Mouse (Mus musculus): ENCODE results near the gene Mxi1. TPM values are rescaled to one million over a fixed set of nuclear protein-coding genes. Genes with fewer than 3 reads are reported as not detected.

Gene Mxi1
- polyA plus RNA-seq, 1 experiment = 14.0 TPM

GRCm38 (mm10) chr19:53275204-53275603 lies 35.1 kb upstream of the Mxi1 start:
- TF ChIP-seq TAL1 (IDR thresholded peaks at IDR 0.05; ENCODE audit: low read length) = no peak
- TF ChIP-seq GATA1 (IDR thresholded peaks at IDR 0.05; ENCODE audit: low read length) = no peak
- peaks cover 39% of the 10 kb centered on the region for H3K27me3 ChIP-seq (ENCODE audit: control insufficient read depth)

GRCm38 (mm10) chr19:53276902-53277707 lies 33.2 kb upstream of the Mxi1 start:
- H3K4me3 ChIP-seq (replicated peaks) = no peak overlapping the region
- peaks cover 8% of the 10 kb centered on the region for H3K4me1 ChIP-seq (ENCODE audit: control insufficient read depth)
- TF ChIP-seq GATA1 (IDR thresholded peaks at IDR 0.05; ENCODE audit: low read length) (0 out of 2 replicates have a peak, but pooled peaks have one; percentile 23), TAL1 (IDR thresholded peaks at IDR 0.05; ENCODE audit: low read length) (no peak)
- no peaks in the 10 kb centered on the region for H3K36me3 ChIP-seq (ENCODE audit: control insufficient read depth)
- peaks cover 26% of the 10 kb centered on the region for H3K27me3 ChIP-seq (ENCODE audit: control insufficient read depth)
- H3K9me3 ChIP-seq (ENCODE audit: control insufficient read depth, low read length) = no peaks in the 10 kb centered on the region

More at GRCm38 (mm10) chr19:53275204-53275603, 35.1 kb upstream of the Mxi1 start:
- H3K4me3 ChIP-seq (replicated peaks) = no peak overlapping the region
- no peaks in the 10 kb centered on the region for H3K36me3 ChIP-seq (ENCODE audit: control insufficient read depth)
- H3K4me1 ChIP-seq (ENCODE audit: control insufficient read depth) = peaks cover 8% of the 10 kb centered on the region
- H3K9me3 ChIP-seq (ENCODE audit: control insufficient read depth, low read length) = no peaks in the 10 kb centered on the region

- peaks cover 19% of the 10 kb centered on the region for H3K27me3 ChIP-seq (ENCODE audit: control insufficient read depth)
Measured at GRCm38 (mm10) chr19:53278491-53279415, 31.6 kb upstream of the Mxi1 start.

GRCm38 (mm10) chr19:53280254-53280653 lies 30.1 kb upstream of the Mxi1 start:
- H3K4me3 ChIP-seq (replicated peaks) = no peak overlapping the region
- no peaks in the 10 kb centered on the region for H3K36me3 ChIP-seq (ENCODE audit: control insufficient read depth)
- no peaks in the 10 kb centered on the region for H3K9me3 ChIP-seq (ENCODE audit: control insufficient read depth, low read length)
- peaks cover 17% of the 10 kb centered on the region for H3K4me1 ChIP-seq (ENCODE audit: control insufficient read depth)
- no peak for TF ChIP-seq GATA1 (IDR thresholded peaks at IDR 0.05; ENCODE audit: low read length)
- TF ChIP-seq TAL1 (IDR thresholded peaks at IDR 0.05; ENCODE audit: low read length) = no peak
- peaks cover 22% of the 10 kb centered on the region for H3K27me3 ChIP-seq (ENCODE audit: control insufficient read depth)

More at GRCm38 (mm10) chr19:53278491-53279415, 31.6 kb upstream of the Mxi1 start:
- H3K36me3 ChIP-seq (ENCODE audit: control insufficient read depth) = no peaks in the 10 kb centered on the region
- no peak for TF ChIP-seq TAL1 (IDR thresholded peaks at IDR 0.05; ENCODE audit: low read length)
- TF ChIP-seq GATA1 (IDR thresholded peaks at IDR 0.05; ENCODE audit: low read length) = no peak
- no peak overlapping the region for H3K4me3 ChIP-seq (replicated peaks)
- no peaks in the 10 kb centered on the region for H3K9me3 ChIP-seq (ENCODE audit: control insufficient read depth, low read length)
- H3K4me1 ChIP-seq (ENCODE audit: control insufficient read depth) = peaks cover 12% of the 10 kb centered on the region

GRCm38 (mm10) chr19:53282571-53282970 lies 27.7 kb upstream of the Mxi1 start:
- no peak for TF ChIP-seq GATA1 (IDR thresholded peaks at IDR 0.05; ENCODE audit: low read length)
- TF ChIP-seq TAL1 (IDR thresholded peaks at IDR 0.05; ENCODE audit: low read length) = no peak
- H3K4me1 ChIP-seq (ENCODE audit: control insufficient read depth) = peaks cover 8% of the 10 kb centered on the region
- no peak overlapping the region for H3K4me3 ChIP-seq (replicated peaks)
- H3K36me3 ChIP-seq (ENCODE audit: control insufficient read depth) = no peaks in the 10 kb centered on the region
- H3K9me3 ChIP-seq (ENCODE audit: control insufficient read depth, low read length) = no peaks in the 10 kb centered on the region
- H3K27me3 ChIP-seq (ENCODE audit: control insufficient read depth) = peaks cover 29% of the 10 kb centered on the region

- Histone ChIP-seq H3K4me1 (ENCODE audit: control insufficient read depth) (peaks cover 8% of the 10 kb centered on the region), H3K9me3 (ENCODE audit: control insufficient read depth, low read length) (no peaks in the 10 kb centered on the region), H3K27me3 (ENCODE audit: control insufficient read depth) (peaks cover 36% of the 10 kb centered on the region), H3K36me3 (ENCODE audit: control insufficient read depth) (no peaks in the 10 kb centered on the region), H3K4me3 (replicated peaks) (no peak overlapping the region)
- TF ChIP-seq GATA1 (IDR thresholded peaks at IDR 0.05; ENCODE audit: low read length) (no peak), TAL1 (IDR thresholded peaks at IDR 0.05; ENCODE audit: low read length) (no peak)
Measured at GRCm38 (mm10) chr19:53283742-53284141, 26.6 kb upstream of the Mxi1 start.

- H3K4me1 ChIP-seq (ENCODE audit: control insufficient read depth) = peaks cover 8% of the 10 kb centered on the region
- no peak overlapping the region for H3K4me3 ChIP-seq (replicated peaks)
Measured at GRCm38 (mm10) chr19:53284268-53285208, 25.8 kb upstream of the Mxi1 start.

More at GRCm38 (mm10) chr19:53284268-53285208, 25.8 kb upstream of the Mxi1 start:
- Histone ChIP-seq H3K9me3 (ENCODE audit: control insufficient read depth, low read length) (no peaks in the 10 kb centered on the region), H3K36me3 (ENCODE audit: control insufficient read depth) (no peaks in the 10 kb centered on the region), H3K27me3 (ENCODE audit: control insufficient read depth) (peaks cover 43% of the 10 kb centered on the region)
- no peak for TF ChIP-seq GATA1 (IDR thresholded peaks at IDR 0.05; ENCODE audit: low read length)
- TF ChIP-seq TAL1 (IDR thresholded peaks at IDR 0.05; ENCODE audit: low read length) = no peak

All from erythroblast, embryonic 14.5 days (primary cell).